Mouse (Mus musculus): Measurements from ENCODE around the gene BC016579.
A peak's percentile ranks its signal among the peaks of the same experiment; 100 is the strongest.

Gene BC016579

GRCm38 (mm10) chr16:45653934-45654332, at the start of gene BC016579:
Gene BC016579 (minus strand): TSS chr16:45654068.
- DNase-seq: peak; percentile 64 to 75

GRCm38 (mm10) chr16:45699301-45699700, 45.4 kb upstream of the BC016579 start:
- DNase-seq: no peak

GRCm38 (mm10) chr16:45697996-45698395, 44.1 kb upstream of the BC016579 start:
- DNase-seq: no peak

GRCm38 (mm10) chr16:45695445-45696160, 41.7 kb upstream of the BC016579 start:
- no peak for DNase-seq

GRCm38 (mm10) chr16:45693558-45693957, 39.7 kb upstream of the BC016579 start, which contains the start of gene Tmprss7:
Gene Tmprss7 (minus strand): TSS chr16:45693658.
- DNase-seq: no peak

- DNase-seq: no peak
Measured at GRCm38 (mm10) chr16:45692851-45693250, 39.0 kb upstream of the BC016579 start.

- DNase-seq: no peak
Measured at GRCm38 (mm10) chr16:45690178-45690577, 36.3 kb upstream of the BC016579 start.

- DNase-seq: no peak
Measured at GRCm38 (mm10) chr16:45686833-45687232, 33.0 kb upstream of the BC016579 start.

- no peak for DNase-seq
Measured at GRCm38 (mm10) chr16:45685295-45685694, 31.4 kb upstream of the BC016579 start.

- DNase-seq: peak; percentile 69 to 88
Measured at GRCm38 (mm10) chr16:45684815-45685214, 30.9 kb upstream of the BC016579 start.

- peak; percentile 16 to 37 for DNase-seq
Measured at GRCm38 (mm10) chr16:45676462-45676861, 22.6 kb upstream of the BC016579 start.

GRCm38 (mm10) chr16:45670005-45670404, 16.1 kb upstream of the BC016579 start:
- DNase-seq: peak; percentile 4 to 37

- no peak for DNase-seq
Measured at GRCm38 (mm10) chr16:45668178-45668577, 14.3 kb upstream of the BC016579 start.

- no peak for DNase-seq
Measured at GRCm38 (mm10) chr16:45666136-45666535, 12.3 kb upstream of the BC016579 start.

- no peak for DNase-seq
Measured at GRCm38 (mm10) chr16:45662381-45662780, 8.5 kb upstream of the BC016579 start.

GRCm38 (mm10) chr16:45659596-45659995, 5.7 kb upstream of the BC016579 start:
- no peak for DNase-seq

GRCm38 (mm10) chr16:45658248-45658647, 4.4 kb upstream of the BC016579 start:
- DNase-seq: no peak

- DNase-seq: no peak
Measured at GRCm38 (mm10) chr16:45657574-45658159, 3.8 kb upstream of the BC016579 start.

GRCm38 (mm10) chr16:45654465-45654864, 597 bp upstream of the BC016579 start:
- no peak for DNase-seq

- no peak for DNase-seq
Measured at GRCm38 (mm10) chr16:45653009-45653933, 597 bp downstream of the BC016579 start.

- no peak for DNase-seq
Measured at GRCm38 (mm10) chr16:45651497-45651896, 2.4 kb downstream of the BC016579 start.

- peak; percentile 22 to 44 for DNase-seq
Measured at GRCm38 (mm10) chr16:45644380-45644779, 9.5 kb downstream of the BC016579 start.

GRCm38 (mm10) chr16:45643944-45644343, 9.9 kb downstream of the BC016579 start:
- no peak for DNase-seq
